Mouse (Mus musculus): ENCODE results near the gene Dennd6a. TPM values are rescaled to one million over a fixed set of nuclear protein-coding genes. Genes with fewer than 3 reads are reported as not detected.
A peak's percentile ranks its signal among the peaks of the same experiment; 100 is the strongest.

Dennd6a gene
- total RNA-seq, 2 experiments from 2014 or later, result 24.8 to 25.6 TPM

DNA sequence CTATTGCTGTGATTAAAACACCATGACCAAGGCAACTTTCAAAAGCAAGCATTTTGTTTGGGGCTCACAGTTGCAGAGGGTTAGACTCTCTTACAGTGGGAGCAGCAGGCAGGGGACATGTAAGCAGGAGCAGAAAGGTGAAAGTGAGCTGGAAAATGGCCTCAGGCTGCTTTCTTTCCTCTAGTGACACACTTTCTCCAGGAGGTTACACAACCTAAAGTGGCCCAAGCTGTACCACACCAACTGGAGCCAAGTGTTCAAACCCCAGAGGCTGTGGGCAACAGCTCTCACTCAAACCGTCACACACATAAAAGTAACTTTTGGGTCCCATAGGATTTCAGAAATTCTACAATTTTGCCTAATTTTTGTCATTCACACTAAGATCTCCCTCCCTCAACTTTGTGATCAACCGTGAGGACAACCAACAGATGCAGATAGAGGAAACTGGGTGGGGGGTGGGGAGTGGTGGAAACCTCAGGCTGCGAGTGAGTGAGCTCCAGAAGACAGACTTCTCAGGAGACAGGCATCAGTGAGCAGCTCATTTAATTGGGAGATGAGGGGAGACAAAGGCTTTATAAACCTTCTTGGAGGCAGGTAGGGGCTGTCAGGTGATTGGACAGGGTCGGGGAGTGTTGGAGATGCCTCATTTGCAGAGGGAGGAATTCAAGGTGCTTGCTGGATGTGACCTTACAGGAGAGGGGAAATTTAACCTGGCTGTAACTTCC, 1.5 kb upstream of the Dennd6a start:
- DNase-seq (ENCODE audit: low spot score in 2 of 2), result no peak

GRCm38 (mm10) chr14:26576255-26576780, 2.7 kb downstream of the Dennd6a start:
- no peak for DNase-seq (ENCODE audit: low spot score in 2 of 2)

DNA sequence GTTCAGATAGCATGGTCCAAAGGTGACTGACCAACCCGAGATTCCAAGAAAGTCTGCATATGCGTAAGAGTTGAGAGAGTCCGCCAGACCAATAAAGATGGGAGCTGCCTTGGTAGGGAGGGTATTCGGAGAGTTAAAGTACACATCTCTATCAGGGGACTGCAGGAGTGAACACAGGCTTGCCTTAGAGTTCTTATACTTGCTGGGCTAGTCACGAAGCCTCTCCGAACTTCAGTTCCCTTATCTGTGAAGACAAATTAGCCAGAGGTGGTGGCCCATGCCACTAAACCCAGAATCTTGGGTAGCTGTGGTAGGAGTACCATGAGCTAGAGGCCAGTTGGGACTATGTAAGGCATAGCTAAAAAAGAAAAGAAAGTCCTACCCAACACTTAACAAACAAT, 5.1 kb downstream of the Dennd6a start:
- DNase-seq (ENCODE audit: low spot score in 2 of 2), result no peak

- peak; percentile 86 to 87 for DNase-seq (ENCODE audit: low spot score in 2 of 2)
Measured at GRCm38 (mm10) chr14:26579346-26580343, 6.0 kb downstream of the Dennd6a start.

DNA sequence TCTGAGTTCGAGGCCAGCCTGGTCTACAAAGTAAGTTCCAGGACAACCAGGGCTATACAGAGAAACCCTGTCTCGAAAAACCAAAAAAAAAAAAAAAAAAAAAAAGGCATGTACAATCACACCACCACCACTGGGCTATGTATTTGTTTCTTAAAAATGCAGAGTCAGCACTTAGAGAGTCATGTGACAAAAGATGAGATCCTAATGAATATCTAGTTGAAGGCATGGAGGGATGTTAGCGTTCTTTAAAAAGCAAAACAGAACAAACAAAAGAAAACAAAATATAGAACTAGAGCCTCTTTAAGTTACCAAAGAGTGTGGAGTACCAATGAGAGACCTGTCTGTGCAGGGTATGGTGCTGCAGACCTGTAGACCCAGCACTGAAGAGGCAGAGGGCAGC, 10.0 kb downstream of the Dennd6a start:
- no peak for DNase-seq (ENCODE audit: low spot score in 2 of 2)

DNA sequence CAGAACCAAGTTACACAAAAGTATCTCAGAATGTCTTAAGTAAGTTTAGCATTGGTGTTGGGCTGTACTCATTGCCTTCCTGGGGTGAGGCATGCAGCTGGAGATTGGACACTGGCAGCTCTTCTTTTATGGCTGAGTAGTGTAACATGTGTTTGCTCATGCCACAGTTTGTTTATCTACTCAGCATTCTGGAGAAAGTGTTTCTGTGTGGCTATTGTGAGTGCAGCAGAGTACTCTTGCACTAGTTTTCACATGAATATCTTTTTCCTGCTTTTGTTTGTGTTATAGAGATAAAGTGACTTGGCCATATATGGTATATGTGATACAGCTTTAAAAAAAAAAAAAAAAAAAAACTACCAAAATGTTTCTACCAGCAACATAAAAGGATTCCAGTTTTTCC, 13.5 kb downstream of the Dennd6a start:
- no peak for DNase-seq (ENCODE audit: low spot score in 2 of 2)

DNA sequence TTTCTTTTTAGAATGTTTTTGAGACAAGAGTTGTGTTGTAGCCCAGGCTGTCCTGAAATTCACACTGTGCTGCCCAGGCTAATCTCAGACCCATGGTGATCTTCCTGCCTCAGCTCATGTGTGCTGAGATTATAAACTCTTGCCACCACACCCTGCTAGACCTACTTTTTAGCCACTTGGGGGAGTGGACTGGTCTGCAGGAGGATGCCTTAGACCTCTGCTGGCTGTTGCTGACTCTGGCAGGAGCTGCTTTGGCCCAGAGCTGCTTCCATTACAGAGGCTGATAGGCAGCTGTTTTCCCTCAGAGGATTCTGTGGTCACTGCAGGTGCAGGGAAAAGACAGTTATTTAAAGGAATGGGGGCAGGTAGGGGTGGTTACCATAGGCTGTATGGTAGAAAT, 17.7 kb downstream of the Dennd6a start:
- no peak for DNase-seq (ENCODE audit: low spot score in 2 of 2)

GRCm38 (mm10) chr14:26593281-26593895, 19.7 kb downstream of the Dennd6a start:
- no peak for DNase-seq (ENCODE audit: low spot score in 2 of 2)

DNA sequence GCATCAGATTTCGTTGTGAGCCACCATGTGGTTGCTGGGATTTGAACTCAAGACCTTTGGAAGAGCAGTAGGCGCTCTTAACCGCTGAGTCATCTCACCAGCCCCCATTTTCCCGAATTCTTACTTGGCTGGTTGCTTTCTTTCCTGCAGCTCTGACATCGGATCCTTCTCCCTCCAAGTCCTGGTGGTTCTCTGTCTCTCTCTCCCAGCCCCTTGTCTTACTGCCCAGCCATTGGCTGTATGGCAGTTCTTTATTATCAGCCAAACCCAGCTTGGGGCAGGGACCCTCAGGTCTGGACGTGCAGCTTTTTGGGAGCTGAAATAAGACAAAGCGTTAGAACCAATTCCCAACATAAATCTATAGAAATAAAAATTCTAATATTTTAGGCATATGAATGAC, 21.5 kb downstream of the Dennd6a start:
- no peak for DNase-seq (ENCODE audit: low spot score in 2 of 2)

GRCm38 (mm10) chr14:26595695-26596365, 22.2 kb downstream of the Dennd6a start:
- no peak for DNase-seq (ENCODE audit: low spot score in 2 of 2)

DNA sequence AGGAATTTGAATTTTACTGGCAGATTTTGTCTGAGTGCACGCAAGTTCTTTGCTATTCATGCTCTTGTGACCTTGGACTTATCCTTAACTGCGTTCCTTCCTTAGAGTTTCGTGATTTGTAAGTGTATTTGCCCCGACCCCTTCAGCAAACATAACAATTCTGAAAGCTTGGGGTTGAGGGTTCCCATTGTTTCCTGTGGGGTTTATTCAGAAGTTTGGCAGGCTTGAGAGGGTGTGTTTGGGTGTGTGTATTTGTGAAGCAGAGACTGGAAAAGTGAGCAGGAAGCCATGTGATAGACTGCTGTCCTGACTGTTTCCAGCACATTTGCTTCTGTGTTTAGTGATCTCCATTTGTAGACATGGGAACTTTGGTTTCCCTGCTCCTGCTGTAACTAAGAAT, 31.7 kb downstream of the Dennd6a start:
- DNase-seq (ENCODE audit: low spot score in 2 of 2), result no peak

DNA sequence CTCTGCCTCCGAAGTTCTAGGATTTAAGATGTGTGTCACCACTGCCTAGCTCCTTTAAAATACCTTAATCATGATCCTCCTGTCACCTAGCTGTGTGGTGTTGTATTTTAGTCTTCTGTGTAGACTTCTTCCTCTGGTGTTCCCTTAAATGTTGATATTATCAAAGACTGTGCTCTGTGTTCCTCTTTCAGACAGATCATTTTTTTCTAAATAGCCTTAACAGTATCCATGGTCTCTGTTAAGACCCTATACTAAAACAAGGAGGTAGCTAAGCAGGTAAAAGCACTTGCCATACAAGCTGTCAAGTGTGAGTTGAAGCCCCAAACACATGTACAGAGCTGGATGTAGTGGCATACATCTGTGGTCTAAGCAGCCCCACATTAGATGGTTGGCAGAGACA, 36.0 kb downstream of the Dennd6a start:
- no peak for DNase-seq (ENCODE audit: low spot score in 2 of 2)

- DNase-seq (ENCODE audit: low spot score in 2 of 2), result no peak
Measured at GRCm38 (mm10) chr14:26610689-26611088, 37.0 kb downstream of the Dennd6a start.

GRCm38 (mm10) chr14:26625301-26625700, 51.6 kb downstream of the Dennd6a start:
- DNase-seq (ENCODE audit: low spot score in 2 of 2), result no peak

- no peak for DNase-seq (ENCODE audit: low spot score in 2 of 2)
Measured at GRCm38 (mm10) chr14:26626605-26627140, 53.0 kb downstream of the Dennd6a start.

- peak in 1 of 2 experiments; percentile 43 for DNase-seq (ENCODE audit: low spot score in 2 of 2)
Measured at GRCm38 (mm10) chr14:26637025-26637850, 63.6 kb downstream of the Dennd6a start.

DNA sequence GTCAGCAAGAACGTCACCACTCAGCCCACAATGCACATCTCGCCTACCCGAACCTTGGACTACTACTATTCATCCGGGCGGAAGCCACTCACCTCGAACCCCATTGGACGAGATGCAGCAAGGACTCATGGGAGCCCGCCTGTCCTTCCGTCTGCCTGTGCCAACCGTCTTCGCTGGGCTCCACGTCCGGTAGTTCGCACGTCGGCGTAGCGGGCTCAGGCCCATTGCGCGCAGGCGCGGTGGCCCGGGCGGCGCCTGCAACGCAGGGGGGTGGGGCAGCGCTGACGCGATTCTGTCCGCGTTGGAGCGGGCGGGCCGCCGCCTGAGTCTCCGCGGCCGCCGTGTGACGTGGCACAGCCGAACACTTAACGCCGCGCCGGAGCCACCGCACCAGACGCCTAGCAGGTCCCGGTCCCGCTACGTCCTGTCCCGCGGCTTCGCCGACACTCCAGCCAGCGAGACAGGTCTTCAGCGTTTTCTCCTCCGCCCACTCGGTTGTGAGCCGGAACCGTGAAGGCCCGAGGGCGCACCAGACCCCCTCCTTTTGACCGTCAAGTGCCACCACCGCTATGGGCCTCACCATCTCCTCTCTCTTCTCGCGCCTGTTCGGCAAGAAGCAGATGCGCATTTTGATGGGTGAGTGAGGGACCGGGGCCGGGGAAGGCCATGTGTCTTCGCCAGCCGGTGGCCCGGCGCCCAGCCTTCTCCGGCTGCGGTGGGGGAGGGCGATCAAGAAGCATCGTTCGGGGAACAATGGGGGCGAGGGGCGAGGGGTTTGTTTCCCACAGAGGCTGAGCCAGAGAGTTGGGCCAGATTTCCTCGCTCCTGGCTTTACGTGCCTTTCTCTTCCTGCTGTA, 64.4 kb downstream of the Dennd6a start, which contains the start of gene Arf4:
Gene Arf4, plus strand, starts transcription at position 224 of the 857 bp plus-strand sequence.
- DNase-seq (ENCODE audit: low spot score in 2 of 2), result peak; percentile 99

- DNase-seq (ENCODE audit: low spot score in 2 of 2), result peak in 1 of 2 experiments; percentile 8
Measured at GRCm38 (mm10) chr14:26638708-26639084, 65.0 kb downstream of the Dennd6a start.

- no peak for DNase-seq (ENCODE audit: low spot score in 2 of 2)
Measured at GRCm38 (mm10) chr14:26639251-26639650, 65.6 kb downstream of the Dennd6a start.
